Mouse (Mus musculus) urinary bladder, postnatal 14 days (tissue): Measurements from ENCODE around the gene Clic5.
A peak's percentile ranks its signal among the peaks of the same experiment; 100 is the strongest.
"Not testable (repeated sequence)": the region's sequence is repeated elsewhere in the genome, so short reads cannot be mapped to it uniquely, and the experiment has no call there.

ENCODE experiments used
- DNase-seq: peaks from one replicate; pipeline ENCODE4 v3.0.0; 2021; ENCODE audit warnings: low spot score

Clic5 gene

GRCm38 (mm10) chr17:44188042-44188768 lies at the start of gene Clic5:
TSS of gene Clic5 (plus strand) at chr17:44188584.
- peak; percentile 29 for DNase-seq

DNA sequence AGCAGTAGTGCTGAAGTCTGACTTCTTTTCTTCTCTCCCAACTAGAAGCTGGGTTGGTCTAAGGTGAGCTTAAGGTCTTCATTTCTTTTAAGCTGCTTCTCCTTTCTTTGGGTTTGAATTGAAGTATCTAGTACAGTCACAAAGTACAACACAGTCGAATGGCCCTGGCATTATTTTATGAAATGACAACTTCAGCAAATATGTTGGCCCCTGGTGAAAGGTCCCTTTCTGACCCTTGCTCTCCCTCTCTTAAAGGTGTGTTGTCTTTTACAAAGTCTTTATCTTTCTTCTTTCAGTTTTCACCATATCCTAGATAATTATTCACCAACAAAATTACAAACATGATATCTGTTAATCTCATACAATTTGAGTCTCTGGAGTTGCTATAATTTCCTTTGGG lies 42.6 kb upstream of the Clic5 start:
- DNase-seq: no peak

GRCm38 (mm10) chr17:44148109-44148846 lies 40.1 kb upstream of the Clic5 start:
- DNase-seq: no peak

GRCm38 (mm10) chr17:44151130-44151529 lies 37.3 kb upstream of the Clic5 start:
- DNase-seq: peak; percentile 54

- DNase-seq: no peak
These were observed 36.5 kb upstream of the Clic5 start for GRCm38 (mm10) chr17:44151889-44152288.

- DNase-seq: no peak
These were observed 34.5 kb upstream of the Clic5 start for GRCm38 (mm10) chr17:44153871-44154270.

DNA sequence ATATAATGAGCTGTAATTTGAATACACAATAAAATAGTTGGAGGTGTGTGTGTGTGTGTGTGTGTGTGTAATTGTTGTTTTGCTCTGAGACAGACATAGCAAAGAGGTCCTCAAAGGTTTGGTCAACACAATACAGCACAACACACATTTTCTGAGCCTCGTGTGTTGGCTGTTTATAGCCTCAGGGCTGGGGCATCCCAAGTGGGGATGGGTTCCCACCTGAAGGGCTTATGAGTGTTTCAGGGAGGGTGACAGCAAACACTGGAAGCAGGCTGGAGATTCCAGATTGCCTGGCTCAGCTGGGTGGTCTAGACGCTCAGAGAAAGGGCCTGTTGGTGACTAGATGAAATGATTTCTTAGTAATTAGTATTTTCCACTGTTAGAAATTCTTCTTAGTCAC lies 33.2 kb upstream of the Clic5 start:
- DNase-seq: no peak

GRCm38 (mm10) chr17:44158186-44158585 lies 30.2 kb upstream of the Clic5 start:
- no peak for DNase-seq

- no peak for DNase-seq
These were observed 27.9 kb upstream of the Clic5 start for GRCm38 (mm10) chr17:44160449-44160848.

DNA sequence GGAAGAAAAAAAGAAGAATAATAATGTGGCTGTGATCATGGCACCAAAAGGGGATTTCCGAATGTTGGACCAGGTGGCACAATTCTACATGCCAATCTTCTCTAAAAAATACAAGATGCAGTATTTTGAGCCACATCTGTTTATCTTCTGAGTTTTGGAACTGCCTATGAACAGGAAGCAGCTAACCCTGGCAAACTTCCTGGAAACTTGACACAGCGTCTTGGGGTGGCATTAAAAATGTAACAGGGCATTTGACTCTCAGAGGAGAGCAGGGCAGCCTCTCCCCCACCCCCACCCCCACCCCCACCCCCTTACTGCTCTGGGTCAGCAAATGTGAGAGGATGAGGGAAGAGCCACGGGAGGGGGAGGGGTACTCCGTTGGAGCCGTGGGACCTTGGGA lies 25.9 kb upstream of the Clic5 start:
- no peak for DNase-seq

- DNase-seq: no peak
These were observed 25.4 kb upstream of the Clic5 start for GRCm38 (mm10) chr17:44162935-44163334.

- DNase-seq: no peak
These were observed 22.5 kb upstream of the Clic5 start for GRCm38 (mm10) chr17:44165730-44166347.

DNA sequence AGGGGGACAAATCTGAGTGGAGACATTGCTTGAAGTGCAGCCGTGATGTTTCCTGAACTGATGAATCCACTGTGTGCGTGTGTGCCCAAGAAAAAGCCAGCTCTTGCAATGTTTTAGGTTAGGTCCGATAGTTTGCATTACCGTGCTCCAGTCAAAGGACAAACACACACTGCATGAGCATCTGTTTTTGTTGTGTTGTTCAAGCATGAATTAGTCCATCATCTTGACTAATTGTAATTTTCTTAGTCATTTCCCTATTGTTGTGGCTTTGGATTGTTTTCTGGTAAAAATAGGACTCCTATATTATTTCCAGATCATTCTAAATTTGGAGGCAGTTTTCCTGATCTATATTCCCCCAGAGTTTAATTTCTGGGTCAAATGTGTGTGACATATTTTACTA lies 18.7 kb upstream of the Clic5 start:
- no peak for DNase-seq

DNA sequence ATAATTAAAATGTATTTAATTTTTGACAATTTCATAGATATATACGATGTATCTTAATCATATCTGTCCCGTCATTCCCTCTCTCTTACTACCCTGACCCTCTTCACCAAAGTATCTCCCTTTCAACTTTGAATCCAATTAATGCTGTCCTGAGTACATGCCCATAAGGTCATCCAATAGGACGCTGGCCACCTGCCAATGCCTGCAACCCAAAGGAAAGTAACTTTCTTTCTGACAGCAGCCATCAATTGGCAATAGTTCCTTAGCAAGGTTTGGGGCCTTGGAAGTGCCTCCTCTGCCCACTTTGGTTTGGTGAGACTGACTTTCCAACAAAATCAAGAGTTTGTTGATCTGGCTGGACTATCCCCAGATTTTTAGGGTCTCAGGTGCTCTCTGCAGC lies 18.1 kb upstream of the Clic5 start:
- no peak for DNase-seq

GRCm38 (mm10) chr17:44171930-44172329 lies 16.5 kb upstream of the Clic5 start:
- DNase-seq: no peak

GRCm38 (mm10) chr17:44173341-44173740 lies 15.0 kb upstream of the Clic5 start:
- no peak for DNase-seq

DNA sequence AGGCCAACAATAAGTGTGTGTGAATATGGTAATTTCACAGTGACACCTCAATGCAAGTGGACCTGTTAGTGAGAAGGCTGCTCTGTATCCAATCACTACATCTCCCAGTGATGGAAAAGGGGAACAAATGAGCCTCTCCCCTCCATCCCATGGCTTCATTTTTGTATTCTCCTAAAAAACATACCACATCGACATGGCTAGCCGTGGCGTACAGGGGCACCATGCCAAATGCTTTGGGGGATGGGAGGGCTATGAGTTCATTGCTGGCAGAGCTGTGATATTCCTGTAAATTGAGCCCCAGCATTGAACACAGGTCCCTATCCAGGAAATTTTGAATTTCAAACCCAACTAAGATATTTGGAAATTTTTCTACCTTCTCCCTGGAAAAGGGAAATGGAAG lies 11.1 kb upstream of the Clic5 start:
- no peak for DNase-seq

- DNase-seq: no peak
These were observed 7.0 kb upstream of the Clic5 start for GRCm38 (mm10) chr17:44181346-44181745.

DNA sequence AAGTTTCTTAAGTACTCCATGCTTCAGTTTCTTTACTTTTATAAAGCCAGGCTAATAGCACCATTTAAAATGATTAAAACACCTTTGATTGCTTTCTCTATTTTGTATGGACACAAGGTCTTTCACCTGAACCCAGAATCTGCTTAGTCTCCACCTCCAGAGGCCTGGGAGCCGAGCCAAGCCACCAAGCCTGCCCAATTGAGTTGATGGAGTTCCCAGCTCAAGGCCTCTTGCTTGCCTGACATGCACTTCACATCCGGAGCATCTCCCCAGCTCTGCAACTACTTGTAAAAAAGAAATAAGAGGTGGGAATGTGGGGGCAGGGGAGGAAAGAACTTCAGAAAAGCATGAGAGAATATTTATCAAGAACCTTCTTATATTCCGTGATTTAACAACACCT lies 1.5 kb upstream of the Clic5 start:
- DNase-seq: no peak

GRCm38 (mm10) chr17:44187537-44187936 lies 847 bp upstream of the Clic5 start:
- not testable (repeated sequence) for DNase-seq

DNA sequence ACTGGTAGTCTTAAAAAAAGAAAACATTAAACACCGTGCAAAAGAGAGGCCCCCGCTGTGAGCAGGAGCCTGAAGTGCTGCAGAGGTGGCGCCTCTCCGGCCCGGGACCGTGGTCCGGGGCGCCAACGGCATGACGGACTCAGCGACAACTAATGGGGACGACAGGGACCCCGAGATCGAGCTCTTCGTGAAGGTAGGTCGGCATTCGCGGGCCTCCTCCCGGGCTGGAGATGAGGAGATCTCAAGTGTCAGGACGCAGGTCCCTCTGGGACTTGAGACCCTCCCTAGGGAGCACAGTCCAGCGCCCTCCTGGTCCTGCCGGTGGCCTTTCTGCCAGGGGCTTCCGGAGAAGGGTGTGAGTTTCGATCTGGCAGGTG lies 373 bp downstream of the Clic5 start:
- no peak for DNase-seq

DNA sequence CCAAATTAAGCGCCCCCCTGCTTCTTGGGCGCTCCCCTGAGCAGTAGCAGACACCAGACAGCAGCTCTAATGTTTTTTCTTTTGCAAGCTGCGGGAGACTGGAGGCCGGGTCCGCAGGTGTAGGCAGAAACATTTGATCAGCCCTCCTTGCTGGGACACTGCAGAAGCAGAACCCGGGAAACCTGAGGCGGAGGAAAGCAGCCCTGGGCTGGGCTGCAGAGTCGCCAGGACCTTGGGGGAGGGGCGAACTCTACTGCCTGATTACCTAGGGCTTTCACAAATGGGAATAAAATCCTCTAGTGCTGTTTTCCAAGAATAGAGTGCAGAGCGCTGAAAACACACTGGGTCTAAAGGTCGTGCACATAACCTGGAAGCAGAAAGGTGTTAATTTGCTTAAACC lies 1.3 kb downstream of the Clic5 start:
- no peak for DNase-seq

GRCm38 (mm10) chr17:44190246-44190645 lies 1.9 kb downstream of the Clic5 start:
- no peak for DNase-seq
